Mouse (Mus musculus) liver, embryonic 14.5 days (tissue): ENCODE measurements around the gene Chek1. TPM values are rescaled to one million over a fixed set of nuclear protein-coding genes. Genes with fewer than 3 reads are reported as not detected.

Experiments
- ATAC-seq: fragments of 200-750 bp; cut with Nextera tagmentation; 2 replicates; pipeline ENCODE4 v1.8.0; 2017; ENCODE audit warnings: moderate number of reproducible peaks, mild to moderate bottlenecking, moderate library complexity; ENCODE audit not compliant: insufficient read depth
- DNase-seq, 3 experiments: peaks; one replicate each; pipeline ENCODE4 v3.0.0-alpha.2; 2012 to 2013; ENCODE audit warnings: low read depth in 3 of 3, low spot score in 3 of 3
- H3K27ac ChIP-seq: fragments of 300-500 bp; sonication (generic); 2 replicates; pipeline ENCODE4 v1.5.1; 2014; ENCODE audit warnings: moderate library complexity, mild to moderate bottlenecking, control low read depth, inconsistent platforms
- H3K27me3 ChIP-seq: fragments of 300-500 bp; sonication (generic); 2 replicates; pipeline ENCODE4 v1.6.1; 2014; ENCODE audit warnings: mild to moderate bottlenecking, low read length, moderate library complexity; ENCODE audit not compliant: control insufficient read depth, insufficient read depth
- H3K36me3 ChIP-seq: fragments of 300-500 bp; sonication (generic); replicated peaks from 2 replicates; pipeline ENCODE4 v1.6.1; 2014; ENCODE audit warnings: low read depth; ENCODE audit not compliant: control insufficient read depth, insufficient read depth
- H3K4me1 ChIP-seq, 2 experiments: fragments of 200-500 bp in 1 of 2; fragments of 300-500 bp in 1 of 2; sonication (generic) in 1 of 2; replicated peaks; 2 replicates each; pipeline ENCODE4 v1.6.1; 2012 to 2014; ENCODE audit warnings: antibody characterized with exemption in 1 of 2, inconsistent platforms in 1 of 2, low read length in 1 of 2; ENCODE audit not compliant: control insufficient read depth in 2 of 2, insufficient read depth in 2 of 2
- H3K4me2 ChIP-seq: fragments of 300-500 bp; sonication (generic); 2 replicates; pipeline ENCODE4 v1.6.1; 2014; ENCODE audit warnings: low read depth, mild to moderate bottlenecking, control low read depth, moderate library complexity
- H3K4me3 ChIP-seq, 2 experiments: fragments of 200-500 bp in 1 of 2; fragments of 300-500 bp in 1 of 2; sonication (generic) in 1 of 2; 2 replicates each; pipeline ENCODE4 v1.5.1; 2012 to 2014; ENCODE audit warnings: low read depth in 2 of 2, low read length in 2 of 2, mild to moderate bottlenecking in 2 of 2, control low read depth in 1 of 2, inconsistent platforms in 1 of 2, moderate library complexity in 1 of 2; ENCODE audit not compliant: insufficient read depth in 1 of 2
- H3K9ac ChIP-seq: fragments of 300-500 bp; sonication (generic); replicated peaks from 2 replicates; pipeline ENCODE4 v1.6.1; 2014; ENCODE audit warnings: mild to moderate bottlenecking, control low read depth, moderate library complexity
- H3K9me3 ChIP-seq: fragments of 300-500 bp; sonication (generic); 2 replicates; pipeline ENCODE4 v1.6.1; 2016; ENCODE audit warnings: low read length, mixed read lengths; ENCODE audit not compliant: control insufficient read depth
- CTCF ChIP-seq: IDR thresholded peaks from 2 replicates; pipeline ENCODE4 v1.5.1; 2016; ENCODE audit warnings: antibody characterized with exemption, low read depth, control low read depth
- EP300 ChIP-seq: IDR thresholded peaks from 2 replicates; pipeline ENCODE4 v1.6.1; 2016; ENCODE audit warnings: antibody characterized with exemption, low read depth
- WGBS: fragments of 180-500 bp; shearing (Covaris S2); extraction: QIAGEN DNeasy Blood & Tissue Kit; methylation state at CpG from one replicate; pipeline ENCODE4 v1.1.7; 2014; ENCODE audit not compliant: insufficient replicate concordance; 5-methylcytosine and 5-hydroxymethylcytosine counted together
- polyA plus RNA-seq, 2 experiments: library from polyadenylated mRNA; depleted of rRNA in 1 of 2; stranded (reverse) in 1 of 2; unstranded in 1 of 2; fragments of >200 nt; fragmentation: Nextera tagmentation in 1 of 2; extraction: Ambion mirVana in 1 of 2; gene quantifications; 2 replicates each; pipeline versions ENCODE4 v1.2.1 to v1.2.3; 2012 to 2014

Chek1 gene
- polyA plus RNA-seq (2012; rRNA removed) (5.7 and 8.1 TPM in 2 replicates), polyA plus RNA-seq (2014; fragmentation: Nextera tagmentation; extraction: Ambion mirVana) (19.7 and 26.9 TPM in 2 replicates)

- peak within 1 kb of the TSS; percentile 63 for H3K9ac ChIP-seq
- H3K4me1 ChIP-seq, result peaks cover 3 to 11% of the 10 kb centered on the region in 2 experiments; a peak in 2 of 4 replicates
- ATAC-seq (no peak), DNase-seq (peak in 1 of 3 experiments; percentile 32)
- H3K4me2 ChIP-seq, result peak within 1 kb of the TSS; percentile 70
- H3K36me3 ChIP-seq, result peaks cover 22% of the 10 kb centered on the region
- H3K9me3 ChIP-seq, result no peaks in the 10 kb centered on the region
- peak within 1 kb of the TSS; percentile 14 for H3K27ac ChIP-seq
- H3K27me3 ChIP-seq, result no peaks in the 10 kb centered on the region
- under 1% methylated on average over 12 of the region's 12 CpGs for WGBS
- peak within 1 kb of the TSS; percentile 68 to 88 for H3K4me3 ChIP-seq
- TF ChIP-seq EP300 (no peak), CTCF (no peak)
Observed at GRCm38 (mm10) chr9:36727034-36727755, at the start of gene Chek1. Gene Chek1, minus strand, starts transcription at chr9:36727065.

DNA sequence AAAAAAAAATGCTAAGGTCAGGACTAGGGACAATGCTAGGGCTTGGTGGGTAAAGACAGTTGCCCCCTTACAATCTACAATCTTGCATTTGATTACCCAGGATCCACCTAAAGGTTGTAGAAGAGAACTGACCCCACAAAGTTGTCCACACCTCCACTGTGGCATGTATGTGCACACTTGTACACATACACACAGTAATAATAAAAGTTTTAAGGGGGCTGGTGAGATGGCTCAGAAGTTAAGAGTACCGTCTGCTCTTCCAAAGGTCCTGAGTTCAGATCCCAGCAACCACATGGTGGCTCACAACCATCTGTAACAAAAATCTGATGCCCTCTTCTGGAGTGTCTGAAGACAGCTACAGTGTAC, 42.2 kb upstream of the Chek1 start:
- peaks cover 5% of the 10 kb centered on the region for H3K36me3 ChIP-seq
- no peaks in the 10 kb centered on the region for H3K9me3 ChIP-seq
- DNase-seq (no peak), ATAC-seq (no peak)
- no peaks in the 10 kb centered on the region for H3K27me3 ChIP-seq
- peak overlapping the region; percentile 93 for H3K27ac ChIP-seq
- H3K4me3 ChIP-seq, result peak overlapping the region in 1 of 2 experiments; percentile 84; a peak in 2 of 4 replicates
- H3K9ac ChIP-seq, result peak overlapping the region; percentile 90
- H3K4me1 ChIP-seq, result peaks cover 10 to 16% of the 10 kb centered on the region in 2 experiments
- no peak for TF ChIP-seq EP300
- no peak for TF ChIP-seq CTCF
- WGBS, result 48% methylated on average over 1 of the region's 1 CpGs
- peak overlapping the region; percentile 91 for H3K4me2 ChIP-seq

DNA sequence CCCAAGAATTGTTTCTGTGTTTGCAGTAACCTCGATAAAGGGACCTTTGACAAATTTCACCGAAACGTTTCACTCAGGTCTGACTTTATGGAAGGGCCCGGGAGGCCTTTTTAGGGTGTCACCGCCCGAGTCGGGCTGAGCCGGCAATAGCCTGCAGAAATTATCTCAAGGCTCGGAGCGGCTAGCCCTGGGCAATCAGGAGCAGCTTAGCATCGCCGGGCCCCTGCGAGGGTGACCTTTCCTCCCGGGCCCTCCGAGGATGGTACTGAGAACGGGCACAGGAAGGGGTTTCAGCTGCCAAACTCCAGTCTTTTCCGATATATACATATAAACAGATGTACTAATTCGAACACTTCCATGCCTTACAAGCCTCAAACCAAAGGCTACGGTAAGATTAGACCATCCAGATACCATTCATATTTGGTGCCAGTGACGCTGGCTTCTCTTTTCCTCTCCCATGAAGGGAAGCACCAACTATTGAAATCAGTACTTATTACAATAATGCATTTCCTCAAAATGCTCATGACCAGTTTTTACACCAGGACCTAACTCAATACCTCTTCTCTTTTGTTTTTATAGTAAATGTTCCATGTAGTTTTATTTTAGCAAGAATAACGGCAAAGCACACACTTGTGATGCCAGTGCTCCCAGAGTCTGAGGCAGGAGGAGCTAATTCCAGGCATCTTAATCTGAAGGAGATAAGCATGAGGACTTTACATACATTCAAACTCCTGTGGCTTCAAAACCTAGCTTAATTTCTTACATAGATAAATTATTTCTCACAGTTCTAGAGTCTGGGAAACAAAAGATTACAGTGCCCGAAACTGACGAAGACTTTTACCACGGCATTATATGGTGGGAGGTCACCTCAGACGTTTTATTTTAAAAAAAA, 41.5 kb upstream of the Chek1 start:
- Histone ChIP-seq H3K4me2 (peak overlapping the region; percentile 91), H3K9ac (peak overlapping the region; percentile 90), H3K27me3 (no peaks in the 10 kb centered on the region), H3K9me3 (no peaks in the 10 kb centered on the region), H3K27ac (peak overlapping the region; percentile 93), H3K4me1 (peaks cover 10 to 16% of the 10 kb centered on the region in 2 experiments), H3K4me3 (peak overlapping the region; percentile 77 to 84), H3K36me3 (peaks cover 8% of the 10 kb centered on the region)
- ATAC-seq (peak; percentile 47), DNase-seq (peak; percentile 22 to 35 (median 26))
- TF ChIP-seq EP300, result no peak
- no peak for TF ChIP-seq CTCF
- WGBS, result 5% methylated on average over 25 of the region's 25 CpGs

GRCm38 (mm10) chr9:36767203-36768143, 40.6 kb upstream of the Chek1 start, which contains the start of gene Stt3a:
Gene Stt3a, minus strand, starts transcription at chr9:36767679.
- Histone ChIP-seq H3K4me3 (peak within 1 kb of the TSS; percentile 84 to 91), H3K9me3 (no peaks in the 10 kb centered on the region), H3K4me1 (peaks cover 10 to 16% of the 10 kb centered on the region in 2 experiments), H3K36me3 (peaks cover 14% of the 10 kb centered on the region), H3K9ac (peak within 1 kb of the TSS; percentile 90), H3K27me3 (no peaks in the 10 kb centered on the region), H3K27ac (peak within 1 kb of the TSS; percentile 93), H3K4me2 (peak within 1 kb of the TSS; percentile 91)
- under 1% methylated on average over 60 of the region's 60 CpGs for whole genome bisulfite sequencing
- TF ChIP-seq EP300 (peak; percentile 31; the same call in 1 of the 2 replicates), CTCF (0 out of 2 replicates have a peak, but pooled peaks have one; percentile 3)
- DNase-seq, result peak; percentile 100
- ATAC-seq, result peak; percentile 98
